Mouse (Mus musculus): ENCODE results near the gene Ergic1. TPM values are rescaled to one million over a fixed set of nuclear protein-coding genes. Genes with fewer than 3 reads are reported as not detected.

Gene Ergic1
- total and polyA plus RNA-seq, 2 experiments from 2014 or later = 103 to 186 TPM

GRCm38 (mm10) chr17:26650451-26651363 is 89.4 kb downstream of the Ergic1 start:
- peak; percentile 45 for ATAC-seq
- H3K27ac ChIP-seq (ENCODE audit: low read depth, low read length) = 0 out of 2 replicates have a peak overlapping the region, but pooled peaks have one; percentile 9
- peak; percentile 32 for TF ChIP-seq CTCF (IDR thresholded peaks at IDR 0.05; ENCODE audit: low read depth)
- peaks cover 32% of the 10 kb centered on the region for H3K36me3 ChIP-seq (ENCODE audit: insufficient read depth)
- no peaks in the 10 kb centered on the region for H3K9me3 ChIP-seq (ENCODE audit: low read length)
- no peak overlapping the region for H3K4me3 ChIP-seq (ENCODE audit: low read depth, low read length)
- no peak for DNase-seq
- H3K4me1 ChIP-seq (ENCODE audit: insufficient read depth) = no peaks in the 10 kb centered on the region
- no peaks in the 10 kb centered on the region for H3K27me3 ChIP-seq (ENCODE audit: insufficient read depth, low read length)
- no peak overlapping the region for H3K9ac ChIP-seq
- 81% methylated on average over 14 of the region's 14 CpGs for WGBS
- H3K4me2 ChIP-seq (ENCODE audit: low read depth) = no peak overlapping the region

GRCm38 (mm10) chr17:26658854-26659572 is 97.7 kb downstream of the Ergic1 start:
- H3K4me1 ChIP-seq (ENCODE audit: insufficient read depth) = peaks cover 6% of the 10 kb centered on the region; the same call in 1 of the 2 replicates

GRCm38 (mm10) chr17:26659573-26659915 is 98.3 kb downstream of the Ergic1 start:
- DNase-seq (no peak), ATAC-seq (no peak)
- Histone ChIP-seq H3K9me3 (ENCODE audit: low read length) (no peaks in the 10 kb centered on the region), H3K4me3 (ENCODE audit: low read depth, low read length) (no peak overlapping the region), H3K27me3 (ENCODE audit: insufficient read depth, low read length) (no peaks in the 10 kb centered on the region), H3K9ac (no peak overlapping the region), H3K27ac (ENCODE audit: low read depth, low read length) (no peak overlapping the region), H3K4me1 (ENCODE audit: insufficient read depth) (peaks cover 6% of the 10 kb centered on the region; the same call in 1 of the 2 replicates), H3K36me3 (ENCODE audit: insufficient read depth) (peaks cover 24% of the 10 kb centered on the region), H3K4me2 (ENCODE audit: low read depth) (no peak overlapping the region)
- WGBS = 53% methylated on average over 3 of the region's 3 CpGs
- TF ChIP-seq CTCF (IDR thresholded peaks at IDR 0.05; ENCODE audit: low read depth) = no peak

More at GRCm38 (mm10) chr17:26658854-26659572, 97.7 kb downstream of the Ergic1 start:
- no peak overlapping the region for H3K9ac ChIP-seq
- 27% methylated on average over 21 of the region's 21 CpGs for WGBS
- no peak overlapping the region for H3K4me2 ChIP-seq (ENCODE audit: low read depth)
- TF ChIP-seq CTCF (IDR thresholded peaks at IDR 0.05; ENCODE audit: low read depth) = no peak
- DNase-seq (no peak), ATAC-seq (no peak)
- no peaks in the 10 kb centered on the region for H3K27me3 ChIP-seq (ENCODE audit: insufficient read depth, low read length)
- H3K27ac ChIP-seq (ENCODE audit: low read depth, low read length) = no peak overlapping the region
- H3K36me3 ChIP-seq (ENCODE audit: insufficient read depth) = peaks cover 24% of the 10 kb centered on the region
- no peaks in the 10 kb centered on the region for H3K9me3 ChIP-seq (ENCODE audit: low read length)
- H3K4me3 ChIP-seq (ENCODE audit: low read depth, low read length) = no peak overlapping the region

DNA sequence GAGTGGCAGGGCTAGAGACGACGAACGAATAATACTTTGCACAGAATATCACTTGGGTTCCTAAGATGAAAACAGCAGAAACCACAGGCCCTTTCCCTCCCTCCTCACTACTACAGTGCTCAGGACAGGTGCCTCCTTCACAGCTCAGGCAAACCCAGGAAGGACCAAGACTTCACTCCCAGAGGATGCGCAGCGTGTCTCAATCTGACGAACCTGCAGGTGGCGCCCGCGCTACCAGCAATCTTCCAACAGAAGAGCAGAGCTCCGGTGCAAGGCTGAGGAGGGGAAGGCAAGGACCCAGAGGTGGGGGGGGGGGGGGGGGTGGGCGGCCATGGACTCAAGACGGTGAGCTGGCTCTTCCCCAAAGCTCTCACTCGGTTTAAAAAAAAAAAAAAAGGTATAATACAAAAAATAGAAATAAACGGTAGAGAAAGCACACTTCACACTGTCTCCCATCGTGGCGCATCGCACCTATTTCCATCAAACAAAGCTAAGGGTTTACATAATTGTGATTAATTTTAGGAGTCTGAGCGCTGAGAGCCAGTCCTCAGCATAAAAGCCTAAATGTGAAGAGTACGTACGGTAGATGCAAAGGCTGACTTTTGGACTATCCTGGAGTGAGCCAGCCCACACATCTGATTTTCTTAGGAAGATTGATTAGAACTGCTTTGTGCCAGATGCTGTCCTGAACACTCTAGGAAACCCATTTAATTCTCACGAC is 99.1 kb downstream of the Ergic1 start:
- peak overlapping the region; percentile 29 for H3K4me2 ChIP-seq (ENCODE audit: low read depth)
- peak; percentile 84 for DNase-seq
- peaks cover 6% of the 10 kb centered on the region; the same call in 1 of the 2 replicates for H3K4me1 ChIP-seq (ENCODE audit: insufficient read depth)
- ATAC-seq = peak; percentile 59
- H3K36me3 ChIP-seq (ENCODE audit: insufficient read depth) = peaks cover 16% of the 10 kb centered on the region
- 25% methylated on average over 21 of the region's 21 CpGs for WGBS
- no peaks in the 10 kb centered on the region for H3K27me3 ChIP-seq (ENCODE audit: insufficient read depth, low read length)
- no peaks in the 10 kb centered on the region for H3K9me3 ChIP-seq (ENCODE audit: low read length)
- TF ChIP-seq CTCF (IDR thresholded peaks at IDR 0.05; ENCODE audit: low read depth) = peak; percentile 80
- H3K27ac ChIP-seq (ENCODE audit: low read depth, low read length) = no peak overlapping the region
- H3K4me3 ChIP-seq (ENCODE audit: low read depth, low read length) = peak overlapping the region; percentile 9; the same call in 1 of the 2 replicates
- H3K9ac ChIP-seq = 0 out of 2 replicates have a peak overlapping the region, but pooled peaks have one; percentile 25

- ATAC-seq (no peak), DNase-seq (no peak)
- no peak for TF ChIP-seq CTCF (IDR thresholded peaks at IDR 0.05; ENCODE audit: low read depth)
- H3K27ac ChIP-seq (ENCODE audit: low read depth, low read length) = no peak overlapping the region
- H3K9ac ChIP-seq = no peak overlapping the region
- H3K4me1 ChIP-seq (ENCODE audit: insufficient read depth) = peaks cover 6% of the 10 kb centered on the region; the same call in 1 of the 2 replicates
- H3K36me3 ChIP-seq (ENCODE audit: insufficient read depth) = no peaks in the 10 kb centered on the region; the same call in none of the 2 replicates
- H3K4me2 ChIP-seq (ENCODE audit: low read depth) = no peak overlapping the region
- WGBS = 85% methylated on average over 5 of the region's 5 CpGs
- no peaks in the 10 kb centered on the region for H3K9me3 ChIP-seq (ENCODE audit: low read length)
- H3K4me3 ChIP-seq (ENCODE audit: low read depth, low read length) = no peak overlapping the region
- no peaks in the 10 kb centered on the region for H3K27me3 ChIP-seq (ENCODE audit: insufficient read depth, low read length)
Measured at GRCm38 (mm10) chr17:26662204-26662603, 100.9 kb downstream of the Ergic1 start.

- DNase-seq (peak; percentile 98), ATAC-seq (peak; percentile 93)
- TF ChIP-seq CTCF (IDR thresholded peaks at IDR 0.05; ENCODE audit: low read depth) = peak; percentile 99
- WGBS = 3% methylated on average over 28 of the region's 28 CpGs
- no peaks in the 10 kb centered on the region for H3K9me3 ChIP-seq (ENCODE audit: low read length)
- no peaks in the 10 kb centered on the region for H3K36me3 ChIP-seq (ENCODE audit: insufficient read depth)
- peak within 1 kb of the TSS; percentile 93 for H3K4me2 ChIP-seq (ENCODE audit: low read depth)
- peak within 1 kb of the TSS; percentile 55 for H3K4me3 ChIP-seq (ENCODE audit: low read depth, low read length)
- peak within 1 kb of the TSS; percentile 60 for H3K27ac ChIP-seq (ENCODE audit: low read depth, low read length)
- peaks cover 6% of the 10 kb centered on the region; the same call in 1 of the 2 replicates for H3K4me1 ChIP-seq (ENCODE audit: insufficient read depth)
- H3K9ac ChIP-seq = peak within 1 kb of the TSS; percentile 58
- H3K27me3 ChIP-seq (ENCODE audit: insufficient read depth, low read length) = no peaks in the 10 kb centered on the region
Measured at GRCm38 (mm10) chr17:26662978-26663683, 101.8 kb downstream of the Ergic1 start, which contains the start of gene Atp6v0e. TSS of gene Atp6v0e (plus strand) at chr17:26663231.

Data from forebrain, postnatal 0 days (tissue).